Mouse (Mus musculus) heart, postnatal 0 days (tissue): ENCODE measurements around the gene 4930452B06Rik. TPM values are rescaled to one million over a fixed set of nuclear protein-coding genes. Genes with fewer than 3 reads are reported as not detected.

Experiments
- ATAC-seq: fragments of 200-750 bp; cut with Nextera tagmentation; 2 replicates; pipeline ENCODE4 v1.8.0; 2017; ENCODE audit warnings: low read depth, moderate number of reproducible peaks, moderate library complexity; ENCODE audit not compliant: insufficient read depth
- DNase-seq: peaks from one replicate; pipeline ENCODE4 v3.0.0-alpha.2; 2016; ENCODE audit warnings: low spot score
- H3K27ac ChIP-seq: fragments of 300-500 bp; sonication (generic); 2 replicates; pipeline ENCODE4 v1.5.1; 2014; ENCODE audit warnings: low read depth, mild to moderate bottlenecking
- H3K27me3 ChIP-seq: fragments of 300-500 bp; sonication (generic); 2 replicates; pipeline ENCODE4 v1.6.1; 2014; ENCODE audit warnings: low read length, mixed read lengths; ENCODE audit not compliant: control insufficient read depth, insufficient read depth
- H3K36me3 ChIP-seq: fragments of 300-500 bp; sonication (generic); replicated peaks from 2 replicates; pipeline ENCODE4 v1.6.1; 2014; ENCODE audit warnings: low read length, mixed read lengths; ENCODE audit not compliant: control insufficient read depth, insufficient read depth
- H3K4me1 ChIP-seq: fragments of 300-500 bp; sonication (generic); 2 replicates; pipeline ENCODE4 v1.6.1; 2014; ENCODE audit warnings: antibody characterized with exemption; ENCODE audit not compliant: control insufficient read depth, insufficient read depth
- H3K4me2 ChIP-seq: fragments of 300-500 bp; sonication (generic); 2 replicates; pipeline ENCODE4 v1.6.1; 2014; ENCODE audit warnings: low read depth, mild to moderate bottlenecking, low read length, moderate library complexity
- H3K4me3 ChIP-seq: fragments of 300-500 bp; sonication (generic); 2 replicates; pipeline ENCODE4 v1.5.1; 2014; ENCODE audit warnings: low read depth, low read length
- H3K9ac ChIP-seq: fragments of 300-500 bp; sonication (generic); replicated peaks from 2 replicates; pipeline ENCODE4 v1.6.1; 2014; ENCODE audit warnings: low read depth, low read length, mixed read lengths
- H3K9me3 ChIP-seq: fragments of 300-500 bp; sonication (generic); replicated peaks from 2 replicates; pipeline ENCODE4 v1.6.1; 2016; ENCODE audit warnings: low read length; ENCODE audit not compliant: control insufficient read depth
- CTCF ChIP-seq: IDR thresholded peaks from 2 replicates; pipeline ENCODE4 v1.5.1; 2016; ENCODE audit warnings: antibody characterized with exemption, control low read depth, low read depth
- EP300 ChIP-seq: IDR thresholded peaks from 2 replicates; pipeline ENCODE4 v1.6.1; 2016; ENCODE audit warnings: antibody characterized with exemption, low read depth
- WGBS: fragments of 180-500 bp; shearing (Covaris S2); extraction: QIAGEN DNeasy Blood & Tissue Kit; methylation state at CpG from one replicate; pipeline ENCODE4 v1.1.7; 2014; 5-methylcytosine and 5-hydroxymethylcytosine counted together
- polyA plus RNA-seq: library from polyadenylated mRNA; unstranded; fragments of >200 nt; fragmentation: Nextera tagmentation; extraction: Ambion mirVana; gene quantifications from 2 replicates; pipeline ENCODE4 v1.2.1, GENCODE M21; 2015
- total RNA-seq: library from RNA; depleted of rRNA; stranded (reverse); fragments of >200 nt; gene quantifications from 2 replicates; pipeline ENCODE4 v1.2.3, GENCODE M21; 2014; ENCODE audit warnings: low replicate concordance

4930452B06Rik gene
- total and polyA plus RNA-seq, 2 experiments from 2014 or later = 6.2 to 16.3 TPM

DNA sequence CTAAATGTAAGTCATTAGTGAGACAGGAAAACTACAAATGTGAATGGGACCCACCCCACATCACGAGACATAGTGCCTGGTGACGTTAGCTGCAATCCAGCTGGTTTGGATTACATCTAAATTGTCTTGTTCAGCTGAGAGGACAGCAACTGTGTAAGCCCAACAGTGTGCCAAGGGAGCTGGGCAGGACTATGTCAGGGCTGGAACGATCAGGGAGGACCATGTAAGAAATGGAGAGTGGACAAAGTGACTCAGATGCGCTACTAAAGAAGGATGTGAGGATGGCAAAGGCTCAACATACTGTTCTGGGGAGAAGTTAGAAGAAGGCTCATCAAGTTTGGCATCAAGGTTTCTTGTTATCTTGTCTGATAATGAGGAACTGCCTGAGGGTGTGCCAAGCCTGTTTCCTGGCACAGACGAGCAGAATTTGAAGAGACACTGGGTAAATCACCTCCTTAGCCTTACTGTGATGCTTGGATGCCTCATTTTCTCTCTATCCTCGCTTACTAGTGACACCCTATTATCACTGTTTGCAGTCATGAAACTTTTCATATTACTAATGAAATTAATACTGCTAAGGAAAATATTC lies 203.6 kb downstream of the 4930452B06Rik start:
- 71% methylated on average over 6 of the region's 6 CpGs for WGBS
- H3K36me3 ChIP-seq = no peaks in the 10 kb centered on the region
- no peaks in the 10 kb centered on the region for H3K4me1 ChIP-seq
- no peaks in the 10 kb centered on the region for H3K27me3 ChIP-seq
- H3K9me3 ChIP-seq = no peaks in the 10 kb centered on the region
- no peak overlapping the region for H3K27ac ChIP-seq
- H3K4me2 ChIP-seq = no peak overlapping the region
- H3K4me3 ChIP-seq = no peak overlapping the region
- no peak overlapping the region for H3K9ac ChIP-seq
- DNase-seq = no peak
- no peak for TF ChIP-seq EP300
- TF ChIP-seq CTCF = no peak
- ATAC-seq = no peak

- H3K36me3 ChIP-seq = no peaks in the 10 kb centered on the region
- no peaks in the 10 kb centered on the region for H3K9me3 ChIP-seq
- no peak overlapping the region for H3K9ac ChIP-seq
- no peaks in the 10 kb centered on the region for H3K4me1 ChIP-seq
- ATAC-seq (peak; percentile 33; the same call in 1 of the 2 replicates), DNase-seq (peak; percentile 71)
- no peak overlapping the region for H3K4me2 ChIP-seq
- peak; percentile 89 for TF ChIP-seq CTCF
- TF ChIP-seq EP300 = no peak
- WGBS = 39% methylated on average over 19 of the region's 19 CpGs
- H3K4me3 ChIP-seq = no peak overlapping the region
- H3K27me3 ChIP-seq = no peaks in the 10 kb centered on the region
- H3K27ac ChIP-seq = no peak overlapping the region
These were observed 205.6 kb downstream of the 4930452B06Rik start for GRCm38 (mm10) chr14:8460226-8461129.

DNA sequence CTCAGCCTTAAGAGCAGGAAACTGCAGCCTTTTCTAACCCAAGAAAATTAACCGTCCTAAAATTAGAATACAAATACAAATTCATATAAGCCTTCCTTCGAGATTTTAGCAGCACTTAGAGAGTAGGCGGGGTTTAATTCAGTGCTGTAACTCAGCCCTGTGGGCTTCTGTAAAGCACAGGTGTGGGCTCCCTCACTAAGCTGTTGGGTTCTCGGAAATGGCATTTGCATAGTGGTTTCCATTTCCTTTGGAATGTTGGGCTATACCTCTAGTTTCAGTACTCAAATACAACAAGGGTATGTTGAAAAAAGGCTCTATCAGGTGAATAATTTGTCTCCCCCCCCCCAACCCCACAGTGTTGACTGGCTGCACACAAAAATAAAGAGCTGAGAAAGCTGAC lies 206.3 kb downstream of the 4930452B06Rik start:
- no peaks in the 10 kb centered on the region for H3K36me3 ChIP-seq
- no peaks in the 10 kb centered on the region for H3K27me3 ChIP-seq
- ATAC-seq = no peak
- no peak overlapping the region for H3K4me2 ChIP-seq
- TF ChIP-seq CTCF (no peak), EP300 (no peak)
- no peaks in the 10 kb centered on the region for H3K4me1 ChIP-seq
- 69% methylated on average over 4 of the region's 4 CpGs for WGBS
- no peak overlapping the region for H3K9ac ChIP-seq
- DNase-seq = no peak
- H3K9me3 ChIP-seq = no peaks in the 10 kb centered on the region
- H3K27ac ChIP-seq = no peak overlapping the region
- H3K4me3 ChIP-seq = no peak overlapping the region

GRCm38 (mm10) chr14:8451117-8451516 lies 214.9 kb downstream of the 4930452B06Rik start:
- no peak for TF ChIP-seq EP300
- TF ChIP-seq CTCF = no peak
- DNase-seq = no peak
- WGBS = 39% methylated on average over 4 of the region's 4 CpGs

DNA sequence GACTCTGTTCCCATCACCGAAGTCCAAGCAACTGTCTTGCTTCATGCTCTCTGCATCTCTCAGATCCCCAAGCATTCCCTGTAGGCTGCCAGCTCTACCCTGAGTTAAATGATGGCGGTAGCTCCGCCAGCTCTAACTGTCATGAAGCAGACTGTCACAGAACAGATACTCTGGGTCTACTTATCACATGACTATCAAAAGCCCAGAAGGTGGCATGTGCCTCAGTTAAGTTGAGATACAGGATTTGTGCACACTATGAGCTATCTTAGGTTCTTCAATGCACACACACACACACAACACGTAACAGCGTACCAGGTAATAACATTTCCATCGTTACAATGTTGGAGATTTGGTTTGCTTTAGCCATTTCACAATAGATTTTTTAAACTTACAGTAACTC lies 215.7 kb downstream of the 4930452B06Rik start:
- H3K4me3 ChIP-seq = no peak overlapping the region
- no peaks in the 10 kb centered on the region for H3K27me3 ChIP-seq
- WGBS = 91% methylated on average over 6 of the region's 6 CpGs

More at GRCm38 (mm10) chr14:8451117-8451516, 214.9 kb downstream of the 4930452B06Rik start:
- H3K4me2 ChIP-seq = no peak overlapping the region
- no peak overlapping the region for H3K9ac ChIP-seq
- no peaks in the 10 kb centered on the region for H3K4me1 ChIP-seq
- H3K9me3 ChIP-seq = no peaks in the 10 kb centered on the region
- H3K4me3 ChIP-seq = no peak overlapping the region
- H3K27ac ChIP-seq = no peak overlapping the region
- H3K36me3 ChIP-seq = no peaks in the 10 kb centered on the region
- ATAC-seq = no peak
- no peaks in the 10 kb centered on the region for H3K27me3 ChIP-seq

More for the DNA sequence above, 215.7 kb downstream of the 4930452B06Rik start:
- H3K27ac ChIP-seq = no peak overlapping the region
- ATAC-seq (no peak), DNase-seq (no peak)
- TF ChIP-seq CTCF (no peak), EP300 (no peak)
- H3K4me2 ChIP-seq = no peak overlapping the region
- H3K9me3 ChIP-seq = no peaks in the 10 kb centered on the region
- no peaks in the 10 kb centered on the region for H3K4me1 ChIP-seq
- no peaks in the 10 kb centered on the region for H3K36me3 ChIP-seq
- H3K9ac ChIP-seq = no peak overlapping the region
